Mouse (Mus musculus) WW6 (cell line): ENCODE data around the gene Krba1.

ENCODE experiments used
- DNase-seq: peaks from one replicate; pipeline ENCODE4 v3.0.0-alpha.2; 2013; ENCODE audit warnings: low read depth, low spot score

Krba1 gene

GRCm38 (mm10) chr6:48448527-48448926 is 53.1 kb downstream of the Krba1 start:
- no peak for DNase-seq

GRCm38 (mm10) chr6:48452151-48452550 is 56.8 kb downstream of the Krba1 start:
- DNase-seq = no peak

- no peak for DNase-seq
These were observed 57.4 kb downstream of the Krba1 start for GRCm38 (mm10) chr6:48452771-48453170.

GRCm38 (mm10) chr6:48464966-48465679 is 69.7 kb downstream of the Krba1 start:
- DNase-seq = no peak

DNA sequence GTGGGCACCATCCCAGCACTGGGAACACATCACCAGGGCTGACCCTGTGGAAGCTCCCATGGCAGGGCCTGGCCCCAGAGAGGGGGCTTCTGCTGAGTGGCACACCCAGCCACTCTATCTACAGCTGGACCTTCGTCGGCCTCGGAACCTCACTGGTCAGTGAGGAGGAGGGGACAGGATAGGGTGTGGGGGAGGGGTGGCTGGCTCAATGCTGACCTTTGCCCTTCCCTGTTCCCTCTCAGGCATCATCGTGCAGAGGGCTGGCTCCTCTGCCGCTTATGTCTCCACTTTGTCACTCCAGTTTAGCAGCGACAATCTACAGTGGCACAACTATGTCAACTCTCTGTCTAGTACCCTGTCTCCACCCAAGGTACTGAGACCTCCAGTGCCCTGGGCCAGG is 71.3 kb downstream of the Krba1 start:
- no peak for DNase-seq

DNA sequence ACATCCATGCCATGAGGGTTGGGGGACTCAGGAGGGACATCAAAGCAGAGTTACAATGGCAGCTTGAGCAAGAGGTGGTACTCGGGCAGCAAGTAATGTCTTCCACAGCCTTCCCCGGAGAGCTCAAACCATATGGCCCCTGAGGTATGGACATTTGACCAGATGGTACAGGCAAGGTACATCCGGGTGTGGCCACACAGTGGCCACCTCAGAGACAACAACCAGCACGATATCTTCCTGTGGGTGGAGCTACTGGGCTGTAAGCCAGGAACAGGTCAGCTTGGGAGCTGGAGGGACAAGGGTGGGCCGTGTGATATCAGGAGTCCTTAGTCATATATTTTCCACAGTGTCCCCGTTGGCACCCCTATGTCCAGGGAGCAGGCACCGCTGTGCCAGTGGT is 72.1 kb downstream of the Krba1 start:
- DNase-seq = no peak
